Mouse (Mus musculus) midbrain, embryonic 12.5 days (tissue): ENCODE data around the gene Tbx20. TPM values are rescaled to one million over a fixed set of nuclear protein-coding genes. Genes with fewer than 3 reads are reported as not detected.
A peak's percentile ranks its signal among the peaks of the same experiment; 100 is the strongest.

Experiments
- ATAC-seq: fragments of 200-750 bp; cut with Nextera tagmentation; 2 replicates; pipeline ENCODE4 v1.8.0; 2017; ENCODE audit warnings: low read depth, moderate TSS enrichment, moderate library complexity; ENCODE audit not compliant: low FRiP score
- H3K27ac ChIP-seq: fragments of 300-500 bp; sonication (generic); replicated peaks from 2 replicates; pipeline ENCODE4 v1.5.1; 2016; ENCODE audit warnings: mild to moderate bottlenecking
- H3K27me3 ChIP-seq: fragments of 300-500 bp; sonication (generic); 2 replicates; pipeline ENCODE4 v1.6.1; 2016; ENCODE audit warnings: mild to moderate bottlenecking
- H3K36me3 ChIP-seq: fragments of 300-500 bp; sonication (generic); 2 replicates; pipeline ENCODE4 v1.6.1; 2016
- H3K4me1 ChIP-seq: fragments of 300-500 bp; sonication (generic); 2 replicates; pipeline ENCODE4 v1.6.1; 2016
- H3K4me2 ChIP-seq: fragments of 300-500 bp; sonication (generic); replicated peaks from 2 replicates; pipeline ENCODE4 v1.6.1; 2016; ENCODE audit warnings: mild to moderate bottlenecking, moderate library complexity
- H3K4me3 ChIP-seq: fragments of 300-500 bp; sonication (generic); 2 replicates; pipeline ENCODE4 v1.5.1; 2016; ENCODE audit warnings: mild to moderate bottlenecking
- H3K9ac ChIP-seq: fragments of 300-500 bp; sonication (generic); replicated peaks from 2 replicates; pipeline ENCODE4 v1.6.1; 2016; ENCODE audit warnings: mild to moderate bottlenecking, moderate library complexity
- H3K9me3 ChIP-seq: fragments of 300-500 bp; sonication (generic); 2 replicates; pipeline ENCODE4 v1.6.1; 2016; ENCODE audit warnings: mild to moderate bottlenecking
- WGBS: fragments of 180-500 bp; shearing (Covaris S2); methylation state at CpG from one replicate; pipeline ENCODE4 v1.1.7; 2016; 5-methylcytosine and 5-hydroxymethylcytosine counted together
- polyA plus RNA-seq: library from polyadenylated mRNA; unstranded; fragments of >200 nt; fragmentation: Nextera tagmentation; extraction: Ambion mirVana; gene quantifications from 2 replicates; pipeline ENCODE4 v1.2.1, GENCODE M21; 2016

Tbx20 gene
- polyA plus RNA-seq, 1 experiment from 2014 or later = 0.14 TPM

GRCm38 (mm10) chr9:24760461-24760860 is 13.6 kb downstream of the Tbx20 start:
- Histone ChIP-seq H3K9ac (no peak overlapping the region), H3K4me2 (no peak overlapping the region), H3K4me1 (no peaks in the 10 kb centered on the region), H3K36me3 (no peaks in the 10 kb centered on the region), H3K4me3 (no peak overlapping the region), H3K9me3 (no peaks in the 10 kb centered on the region), H3K27ac (no peak overlapping the region), H3K27me3 (peaks cover 11% of the 10 kb centered on the region)
- peak; percentile 38; the same call in 1 of the 2 replicates for ATAC-seq
- WGBS = 29% methylated on average over 4 of the region's 4 CpGs

DNA sequence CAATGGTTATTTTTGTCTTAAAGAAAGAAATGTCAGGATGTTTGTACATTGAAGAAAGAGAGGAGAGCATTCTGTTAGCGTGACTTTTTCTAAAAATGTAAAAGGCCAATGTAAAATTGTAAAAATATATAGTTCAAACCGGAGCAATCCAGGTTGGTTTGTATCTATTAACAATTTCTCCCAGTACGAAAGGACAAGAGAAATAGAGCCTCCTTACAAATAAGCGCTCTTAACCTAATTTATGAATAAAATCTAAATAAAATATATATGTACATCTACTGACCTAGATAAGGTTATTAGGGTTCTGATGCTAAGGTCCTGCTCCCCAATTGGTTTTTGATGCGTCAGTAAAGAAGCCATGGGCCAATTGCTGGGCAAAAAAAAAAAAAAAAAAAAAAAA is 29.1 kb downstream of the Tbx20 start:
- Histone ChIP-seq H3K36me3 (no peaks in the 10 kb centered on the region), H3K4me3 (no peak overlapping the region), H3K4me1 (no peaks in the 10 kb centered on the region), H3K27me3 (no peaks in the 10 kb centered on the region), H3K9me3 (no peaks in the 10 kb centered on the region), H3K27ac (no peak overlapping the region), H3K4me2 (no peak overlapping the region), H3K9ac (no peak overlapping the region)
- 90% methylated on average over 5 of the region's 5 CpGs for WGBS
- ATAC-seq = no peak

GRCm38 (mm10) chr9:24701246-24701645 is 72.9 kb downstream of the Tbx20 start:
- Histone ChIP-seq H3K27me3 (peaks cover 8% of the 10 kb centered on the region; the same call in 1 of the 2 replicates), H3K4me3 (no peak overlapping the region), H3K4me1 (peaks cover 1% of the 10 kb centered on the region; the same call in 1 of the 2 replicates), H3K36me3 (no peaks in the 10 kb centered on the region), H3K4me2 (no peak overlapping the region), H3K27ac (no peak overlapping the region), H3K9ac (no peak overlapping the region), H3K9me3 (0 out of 2 replicates have a peak, but pooled peaks cover 4% of the 10 kb centered on the region)
- no peak for ATAC-seq

- no peak; the same call in 1 of the 2 replicates for ATAC-seq
- H3K27ac ChIP-seq = no peak overlapping the region
- 0 out of 2 replicates have a peak, but pooled peaks cover 4% of the 10 kb centered on the region for H3K9me3 ChIP-seq
- peak overlapping the region; percentile 53 for H3K4me3 ChIP-seq
- H3K4me1 ChIP-seq = peaks cover 9% of the 10 kb centered on the region; the same call in 1 of the 2 replicates
- H3K36me3 ChIP-seq = no peaks in the 10 kb centered on the region
- H3K4me2 ChIP-seq = peak overlapping the region; percentile 91
- H3K27me3 ChIP-seq = peaks cover 15% of the 10 kb centered on the region
- WGBS = 19% methylated on average over 9 of the region's 9 CpGs
- H3K9ac ChIP-seq = peak overlapping the region; percentile 56; the same call in 1 of the 2 replicates
Observed at GRCm38 (mm10) chr9:24696405-24696778, 77.7 kb downstream of the Tbx20 start.

DNA sequence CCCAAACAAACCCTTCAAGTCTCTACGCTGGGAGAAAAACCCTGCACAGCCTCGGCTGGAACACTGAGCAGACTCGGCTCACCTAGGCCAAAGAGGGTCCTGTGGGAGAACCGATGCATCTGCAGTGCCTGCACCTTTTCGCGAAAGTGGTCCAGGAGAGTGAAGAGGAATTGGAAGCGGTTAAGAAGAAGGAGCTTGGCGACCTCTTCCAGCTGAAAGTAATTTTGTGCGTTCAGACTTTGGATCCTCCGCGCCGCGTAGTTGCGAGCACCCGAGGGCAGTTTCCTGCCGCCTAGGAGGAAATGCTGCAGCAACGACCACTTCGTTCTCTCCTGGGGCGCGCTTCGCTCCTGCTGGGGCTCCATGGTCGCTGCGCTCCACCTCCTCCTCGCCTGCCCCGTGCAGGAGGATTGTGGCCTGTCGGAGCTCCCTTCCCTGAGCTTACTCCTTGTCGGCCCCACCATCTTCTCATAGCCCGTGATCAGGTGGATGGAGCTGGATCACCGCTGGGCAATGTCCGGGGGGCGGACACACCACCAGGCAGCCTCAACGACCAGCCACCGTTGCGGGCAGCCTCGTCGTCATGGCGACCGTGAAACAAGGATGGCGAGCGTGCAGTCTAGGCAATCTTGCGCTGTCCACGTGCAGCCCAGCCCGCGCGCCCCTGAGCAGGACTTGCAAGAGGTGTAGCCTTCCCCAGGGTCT is 78.3 kb downstream of the Tbx20 start, which contains the start of gene Dpy19l2:
Gene Dpy19l2 (minus strand): TSS at position 594 of the 705 bp plus-strand sequence.
- Histone ChIP-seq H3K27me3 (peaks cover 15% of the 10 kb centered on the region), H3K27ac (no peak within 1 kb of the TSS), H3K4me1 (peaks cover 9% of the 10 kb centered on the region; the same call in 1 of the 2 replicates), H3K4me3 (peak within 1 kb of the TSS; percentile 53), H3K9ac (peak within 1 kb of the TSS; percentile 56), H3K9me3 (0 out of 2 replicates have a peak, but pooled peaks cover 4% of the 10 kb centered on the region), H3K4me2 (peak within 1 kb of the TSS; percentile 91), H3K36me3 (no peaks in the 10 kb centered on the region)
- WGBS = under 1% methylated on average over 45 of the region's 45 CpGs
- peak; percentile 98 for ATAC-seq

Other genes with a start within 250 kb of the Tbx20 start
- gene Cypt4, start 149.1 kb downstream of the Tbx20 start, polyA plus RNA-seq = not detected in 2 replicates
- gene Dpy19l2, start 78.0 kb downstream of the Tbx20 start, polyA plus RNA-seq = 0.17 and 0.31 TPM in 2 replicates